Mouse (Mus musculus): ENCODE measurements at regions not wholly inside any gene's neighbourhood (a gene's known extent, or its start where the extent isn't known, plus 50 kb on each side); places are given as distances from the start of the nearest gene placed in this dataset.

DNA sequence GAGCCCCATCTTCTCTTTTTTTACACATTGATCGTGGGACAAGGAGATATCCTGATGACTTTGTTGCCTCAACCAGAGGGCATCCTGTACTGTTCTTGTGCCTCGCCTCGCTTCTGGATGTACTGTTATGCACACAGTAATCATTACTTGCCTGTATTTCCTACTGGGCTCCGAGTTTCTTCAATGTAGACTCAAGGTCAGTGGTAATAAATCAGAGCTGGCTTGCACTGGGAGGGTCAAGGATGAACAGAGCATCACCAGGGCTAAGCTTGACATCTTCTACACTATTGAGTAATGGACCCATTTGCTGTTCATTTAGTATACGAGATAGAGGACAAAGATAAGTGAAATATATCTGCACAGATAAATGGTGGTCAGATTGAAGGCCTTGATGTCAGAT lies 295.1 kb upstream of the Igfbp3 start:
- no peak for DNase-seq (ENCODE audit: low spot score in 2 of 2)

DNA sequence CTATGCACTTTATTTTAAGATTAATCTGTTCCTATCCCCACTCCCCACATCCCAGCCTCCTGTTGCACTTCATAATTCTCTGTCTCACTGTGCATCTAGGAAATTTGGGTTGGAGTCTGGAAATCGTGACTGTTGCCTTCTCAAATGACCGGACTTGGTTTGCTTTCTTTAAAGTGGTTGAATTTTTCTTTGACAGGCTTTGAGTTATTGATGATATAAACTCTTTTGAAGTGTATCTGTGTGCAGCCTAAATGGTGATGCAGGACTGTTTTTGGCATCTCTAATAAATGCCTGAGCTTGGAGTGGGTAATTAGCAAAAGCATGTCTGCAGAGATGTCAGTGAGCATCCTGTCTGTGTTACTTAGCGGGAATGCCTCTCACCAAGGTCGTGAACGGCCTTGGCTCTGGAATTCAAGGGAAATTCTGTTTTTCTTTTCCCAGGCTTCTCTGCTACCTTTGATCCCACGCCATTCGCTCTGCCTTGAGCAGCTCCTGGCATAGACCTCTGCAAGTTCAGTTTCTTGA lies 292.8 kb upstream of the Igfbp3 start:
- DNase-seq (ENCODE audit: low spot score in 2 of 2): no peak

GRCm38 (mm10) chr11:7504651-7505321 lies 291.1 kb upstream of the Igfbp3 start:
- DNase-seq (ENCODE audit: low spot score in 2 of 2): no peak

DNA sequence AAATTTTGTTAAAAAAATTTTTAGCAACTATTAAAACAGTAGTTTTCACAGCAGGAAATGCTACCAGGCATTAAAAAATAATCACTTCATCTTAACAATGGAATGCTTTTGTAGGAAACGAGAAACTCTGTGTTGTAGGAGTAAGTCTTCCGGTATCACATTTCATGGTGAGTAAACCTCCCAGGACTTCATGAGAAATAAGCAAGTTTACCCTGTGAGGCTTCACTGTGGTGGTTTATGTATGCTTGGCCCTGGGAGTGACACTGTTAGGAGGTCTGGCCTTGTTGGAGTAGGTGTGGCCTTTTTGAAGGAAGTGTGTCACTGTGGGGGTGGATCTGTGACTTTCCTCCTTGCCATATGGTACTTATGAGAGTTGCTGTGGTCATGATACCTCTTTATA lies 289.0 kb upstream of the Igfbp3 start:
- DNase-seq (ENCODE audit: low spot score in 2 of 2): no peak

DNA sequence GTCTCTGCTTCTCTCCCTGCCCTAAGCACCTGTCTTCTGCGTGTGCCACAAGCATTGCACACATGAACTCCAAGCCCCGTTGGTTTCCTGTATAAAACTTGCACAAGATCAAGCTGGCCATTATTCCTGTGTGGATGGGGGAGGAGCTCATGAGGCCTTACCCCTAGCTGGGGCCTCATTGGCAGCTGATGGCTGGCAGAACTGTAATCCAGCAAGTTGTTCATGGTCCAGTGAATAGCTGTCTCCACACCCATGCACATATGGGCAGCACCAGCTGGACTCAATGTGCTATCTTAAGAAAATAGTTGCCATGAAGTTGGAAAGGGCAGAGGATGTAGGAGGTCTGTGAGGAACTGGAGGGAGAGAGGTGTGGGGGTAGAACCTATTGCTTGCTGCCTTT lies 288.3 kb upstream of the Igfbp3 start:
- DNase-seq (ENCODE audit: low spot score in 2 of 2): no peak

DNA sequence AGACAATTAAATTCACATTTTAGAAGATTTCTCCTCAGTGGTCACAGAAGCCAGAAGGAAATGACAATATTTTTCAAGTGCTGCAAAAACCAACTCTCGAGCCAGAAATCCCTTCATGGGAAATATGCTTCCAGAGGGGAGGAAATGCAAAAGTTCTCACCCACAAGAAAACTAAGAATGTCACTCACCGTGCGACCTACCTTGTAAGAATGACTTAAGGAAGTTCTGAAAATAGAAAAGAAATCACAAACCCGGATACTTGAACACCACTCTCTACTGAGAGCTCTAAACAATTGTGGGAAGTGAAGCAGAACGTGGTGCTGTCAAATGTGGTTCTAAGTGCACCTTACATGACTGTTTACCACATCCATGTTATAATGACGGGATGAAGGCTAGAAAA lies 284.1 kb upstream of the Igfbp3 start:
- DNase-seq (ENCODE audit: low spot score in 2 of 2): no peak

GRCm38 (mm10) chr11:7473832-7474545 lies 260.3 kb upstream of the Igfbp3 start:
- no peak for DNase-seq (ENCODE audit: low spot score in 2 of 2)

- no peak for DNase-seq (ENCODE audit: low spot score in 2 of 2)
These were observed 251.8 kb upstream of the Igfbp3 start for GRCm38 (mm10) chr11:7465522-7465921.

DNA sequence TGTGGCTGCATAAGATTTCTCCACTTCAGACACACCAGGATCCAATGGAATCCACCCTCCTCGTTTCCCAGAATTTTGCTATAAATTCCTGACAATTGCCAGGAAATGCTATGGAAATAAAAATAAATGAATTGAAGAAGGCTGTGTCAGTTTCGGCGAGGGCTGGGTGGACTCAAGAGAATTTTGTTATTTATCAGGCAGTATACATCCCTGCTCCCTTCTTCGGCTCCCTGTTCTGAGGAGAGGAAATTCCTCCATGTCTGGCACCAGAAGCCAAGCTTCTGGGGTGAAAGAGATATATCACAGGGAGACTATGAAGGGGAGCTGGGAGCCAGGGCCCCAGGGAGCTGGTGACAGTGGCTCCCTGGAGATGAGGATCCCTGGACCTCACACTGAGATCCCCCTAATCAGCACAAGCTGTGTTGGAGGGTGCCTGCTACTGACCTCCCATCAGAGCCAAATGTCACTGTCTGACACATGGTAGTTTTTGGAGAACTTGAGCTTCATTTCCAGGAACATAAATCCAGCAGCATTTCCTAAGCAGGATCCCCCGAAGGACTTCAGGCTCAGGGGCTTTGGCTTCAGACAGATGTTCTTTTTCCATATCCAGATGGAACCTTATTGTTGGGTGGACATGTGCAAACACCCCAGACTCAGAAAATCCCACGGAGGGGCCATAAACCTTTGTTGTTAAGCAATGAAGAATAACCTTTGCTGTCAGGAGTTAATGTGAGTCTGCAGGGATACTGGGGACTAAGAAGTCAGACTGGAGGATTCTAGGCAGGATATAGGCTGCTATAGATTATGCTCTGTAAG lies 248.4 kb upstream of the Igfbp3 start:
- DNase-seq (ENCODE audit: low spot score in 2 of 2): no peak

DNA sequence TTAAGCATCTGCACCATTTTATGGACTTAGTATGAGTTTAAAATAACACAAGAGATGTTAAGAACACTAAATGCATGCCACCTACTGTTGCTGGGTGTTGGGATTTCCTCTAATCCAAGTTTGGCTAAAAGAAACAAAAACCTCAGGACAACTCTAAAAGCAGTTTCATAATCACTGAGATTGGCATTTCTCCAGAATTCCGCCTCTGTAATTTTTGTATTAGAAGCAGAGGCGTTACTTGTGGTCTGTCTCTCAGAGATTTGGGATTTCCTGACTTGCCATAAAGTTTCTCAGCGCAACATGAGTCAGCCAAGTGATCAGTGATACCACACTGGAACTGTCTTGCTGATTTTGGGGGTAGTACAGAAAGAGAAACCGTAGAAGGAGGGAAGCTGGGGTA lies 238.0 kb upstream of the Igfbp3 start:
- DNase-seq (ENCODE audit: low spot score in 2 of 2): no peak

GRCm38 (mm10) chr11:7444494-7444893 lies 230.8 kb upstream of the Igfbp3 start:
- DNase-seq (ENCODE audit: low spot score in 2 of 2): no peak

DNA sequence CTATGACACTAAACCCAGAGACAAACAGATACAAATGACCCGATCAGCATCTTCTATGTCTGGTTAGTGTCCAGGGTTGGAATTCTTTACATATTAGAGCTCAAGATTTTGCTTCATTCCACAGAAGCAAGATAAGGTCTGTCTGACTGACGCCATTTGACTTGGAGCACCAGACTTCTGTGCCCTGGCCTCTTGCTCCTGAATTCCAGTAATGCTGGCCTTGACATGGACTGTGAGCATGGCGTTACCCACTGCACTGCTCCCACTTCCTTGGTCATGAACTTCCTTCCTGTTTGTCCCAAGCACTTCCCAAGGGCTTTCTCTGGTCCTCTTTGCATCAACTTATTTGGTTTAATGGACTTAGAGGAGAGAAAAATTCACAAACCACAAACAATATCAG lies 225.6 kb upstream of the Igfbp3 start:
- DNase-seq (ENCODE audit: low spot score in 2 of 2): no peak

DNA sequence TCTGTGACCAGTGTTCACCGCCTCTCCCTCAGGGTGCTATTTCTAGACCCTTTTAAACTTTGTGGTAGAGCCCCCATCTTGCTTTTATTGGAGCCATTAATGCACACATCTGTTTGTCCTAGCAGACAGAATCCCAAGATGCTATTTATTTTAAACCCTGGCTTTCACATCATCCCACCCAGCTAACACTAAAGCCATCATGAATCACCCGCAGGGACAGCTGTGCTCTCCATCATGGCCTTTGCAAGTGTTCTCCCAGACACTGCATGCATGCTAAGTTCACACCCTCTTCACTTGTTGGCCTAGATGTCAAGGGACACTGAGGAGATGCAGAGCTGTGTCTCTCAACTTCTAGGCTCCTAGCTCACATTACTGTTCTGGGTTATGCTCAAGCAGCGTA lies 220.9 kb upstream of the Igfbp3 start:
- DNase-seq (ENCODE audit: low spot score in 2 of 2): no peak

DNA sequence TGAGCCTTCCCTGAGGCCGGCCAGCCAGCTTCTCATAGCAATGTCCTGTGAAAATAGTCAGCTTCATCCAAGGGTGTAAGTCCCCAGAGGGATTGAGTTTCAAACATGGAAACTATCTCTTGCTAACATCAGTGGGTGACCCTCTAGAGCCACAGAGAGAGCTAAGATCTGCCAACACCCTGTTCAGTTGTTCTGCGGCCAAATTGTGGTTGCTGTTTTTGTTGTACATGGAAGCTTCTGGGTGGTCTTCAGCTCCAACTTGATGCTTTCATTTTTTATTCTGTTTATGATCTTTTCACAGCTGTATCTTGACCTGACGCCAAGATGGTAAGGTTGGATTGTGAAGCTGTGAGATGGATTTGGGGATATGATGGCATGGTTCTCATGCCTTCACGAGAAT lies 214.0 kb upstream of the Igfbp3 start:
- no peak for DNase-seq (ENCODE audit: low spot score in 2 of 2)

- DNase-seq (ENCODE audit: low spot score in 2 of 2): no peak
These were observed 211.5 kb upstream of the Igfbp3 start for GRCm38 (mm10) chr11:7425233-7425632.

DNA sequence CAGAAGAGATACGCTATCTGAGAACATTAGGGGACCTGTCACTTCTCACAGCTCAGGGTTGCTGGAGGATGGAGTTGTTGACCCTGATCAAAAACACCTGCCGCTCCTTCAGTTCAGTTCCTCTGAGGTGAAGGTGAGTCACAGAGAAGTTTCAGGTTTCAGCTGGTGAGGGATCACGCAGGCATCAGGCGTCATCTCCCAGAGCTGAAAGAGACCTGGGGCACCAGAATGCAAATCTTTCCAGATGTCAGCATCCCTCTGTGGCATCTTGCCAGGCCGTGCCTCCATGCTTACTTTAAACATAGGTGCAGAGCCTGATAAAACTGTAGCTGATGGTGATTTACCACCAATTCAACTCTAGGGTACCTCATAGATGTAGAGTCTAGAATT lies 210.4 kb upstream of the Igfbp3 start:
- DNase-seq (ENCODE audit: low spot score in 2 of 2): no peak

- DNase-seq (ENCODE audit: low spot score in 2 of 2): no peak
These were observed 209.8 kb upstream of the Igfbp3 start for GRCm38 (mm10) chr11:7423276-7424081.

- no peak for DNase-seq (ENCODE audit: low spot score in 2 of 2)
These were observed 198.9 kb upstream of the Igfbp3 start for GRCm38 (mm10) chr11:7412631-7413030.

DNA sequence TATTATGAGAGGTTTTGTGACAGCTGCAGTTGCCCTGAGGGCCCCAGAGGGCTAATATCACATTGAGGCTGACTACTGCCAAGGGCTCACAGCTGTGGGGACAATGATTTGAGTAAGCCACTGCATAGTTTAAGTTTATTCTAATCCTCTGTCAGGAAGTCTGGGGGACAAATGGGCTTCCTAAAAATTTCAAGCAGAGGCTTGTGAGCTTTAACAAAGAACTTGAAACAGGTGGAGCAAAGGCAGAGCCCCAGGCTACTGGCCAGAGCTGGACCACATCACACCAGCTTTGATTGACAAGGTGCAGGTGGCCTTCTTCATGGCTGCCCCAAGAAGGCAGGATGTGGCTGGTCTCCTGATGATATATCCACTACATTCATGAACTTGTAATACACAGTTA lies 195.3 kb upstream of the Igfbp3 start:
- no peak for DNase-seq (ENCODE audit: low spot score in 2 of 2)

DNA sequence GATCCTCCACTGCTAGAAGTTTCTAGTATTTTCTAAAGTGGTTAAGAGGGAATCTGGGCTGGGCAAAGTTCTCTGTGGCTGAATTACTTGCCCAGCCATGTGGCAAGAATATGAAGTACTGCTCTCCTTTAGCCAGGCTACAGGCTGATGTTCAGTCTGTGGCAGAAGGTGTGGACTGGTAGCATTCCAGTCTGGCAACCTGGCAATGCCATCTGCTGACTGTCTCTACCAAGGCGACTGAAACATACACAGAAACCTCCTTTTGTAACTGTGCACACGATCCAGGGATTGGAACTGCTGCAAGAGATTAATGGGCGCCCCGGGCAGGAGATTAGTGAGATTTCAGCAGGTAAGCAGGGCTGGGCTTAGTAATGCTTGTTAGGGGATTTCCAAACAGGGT lies 190.9 kb upstream of the Igfbp3 start:
- DNase-seq (ENCODE audit: low spot score in 2 of 2): no peak

DNA sequence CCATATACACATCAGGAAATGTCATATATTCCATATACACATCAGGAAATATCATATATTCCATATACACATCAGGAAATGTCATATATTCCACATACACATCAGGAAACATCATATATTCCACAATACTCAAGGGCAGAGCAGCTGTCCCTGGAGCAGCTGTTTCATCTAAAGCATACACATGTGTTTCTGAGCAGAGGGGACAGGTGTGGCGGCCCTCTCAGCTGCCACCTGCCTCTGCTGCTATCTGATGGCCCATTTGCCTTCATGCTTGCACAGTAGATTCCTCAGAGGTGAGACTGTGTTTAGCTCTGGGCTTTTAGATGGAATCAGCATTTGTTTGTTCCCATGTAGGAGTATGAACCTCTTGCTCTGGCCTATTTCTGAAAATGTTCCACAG lies 158.1 kb upstream of the Igfbp3 start:
- no peak for DNase-seq (ENCODE audit: low spot score in 2 of 2)

DNA sequence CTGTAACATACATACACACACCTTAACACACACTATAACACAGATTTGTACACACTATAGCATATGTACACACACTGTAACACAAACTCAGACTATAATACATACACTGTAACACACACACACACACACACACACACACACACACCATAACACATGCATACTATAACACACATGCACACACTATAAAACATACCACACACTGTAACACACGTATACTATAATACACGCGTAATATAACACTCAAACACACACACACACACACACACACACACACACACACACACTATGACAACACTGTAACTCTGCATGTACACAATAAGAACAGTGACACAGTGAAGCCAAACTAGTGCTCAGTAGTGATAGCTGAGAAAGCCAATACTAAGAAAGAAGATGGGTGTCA lies 147.7 kb upstream of the Igfbp3 start:
- DNase-seq (ENCODE audit: low spot score in 2 of 2): no peak

All from right cerebral cortex, postnatal 36 days (tissue).